Mouse (Mus musculus) liver, adult (tissue): Measurements from ENCODE around the gene Olfr57.

Experiments used
- GATA4 ChIP-seq: IDR thresholded peaks from 2 replicates; pipeline ENCODE4 v1.6.1; 2014; ENCODE audit warnings: mild to moderate bottlenecking, low read length; ENCODE audit not compliant: insufficient replicate concordance

Gene Olfr57

GRCm38 (mm10) chr10:79028441-79028840, at the start of gene Olfr57:
Gene Olfr57 (plus strand): TSS chr10:79028741.
- no peak for TF ChIP-seq GATA4

GRCm38 (mm10) chr10:78980750-78981149, 47.8 kb upstream of the Olfr57 start, which contains the start of gene Olfr1352:
Gene Olfr1352 (plus strand): TSS chr10:78981050.
- no peak for TF ChIP-seq GATA4

- no peak for TF ChIP-seq GATA4
These were observed 16.4 kb upstream of the Olfr57 start, which contains the start of gene Olfr1351 for GRCm38 (mm10) chr10:79012172-79012571. Gene Olfr1351 (plus strand): TSS chr10:79012472.
